28 mouse cellular contexts compared by ENCODE assay signal in genomic region chr4:57002751-57003150, GRCm38 (mm10). TPM values are rescaled to one million over a fixed set of nuclear protein-coding genes. Genes with fewer than 3 reads are reported as not detected.
DNase-seq lines count a peak whose midpoint lies in the region; ATAC-seq and TF ChIP-seq lines count a peak whose summit lies in the region.
"Had no signal": no experiment of that assay in that cellular context is flagged by ENCODE, and none has a peak within 500 bp of the region (broad histone marks: within the 10 kb centered on the region; RNA-seq: fewer than 3 reads in every experiment).

No protein-coding gene starts in this region.

- WGBS in neural tube, embryonic 15.5 days, result 30% methylated on average over 3 of the region's 3 CpGs
- 42% methylated on average over 3 of the region's 3 CpGs for WGBS in limb, embryonic 14.5 days

- no peaks in the 10 kb centered on the region for H3K4me1 ChIP-seq in neural tube, embryonic 15.5 days
- H3K4me1 ChIP-seq in limb, embryonic 14.5 days (ENCODE audit: control insufficient read depth, insufficient read depth, low read length), result 0 out of 2 replicates have a peak, but pooled peaks cover 2% of the 10 kb centered on the region
- H3K4me1 ChIP-seq: liver, embryonic 15.5 days; neural tube, embryonic 12.5 days; stomach, embryonic 15.5 days had no signal

- H3K27me3 ChIP-seq in neural tube, embryonic 15.5 days (replicated peaks), result no peaks in the 10 kb centered on the region
- no peaks in the 10 kb centered on the region for H3K27me3 ChIP-seq in limb, embryonic 14.5 days (ENCODE audit: control insufficient read depth, insufficient read depth, low read length)
- H3K27me3 ChIP-seq: embryonic facial prominence, embryonic 12.5 days; liver, embryonic 15.5 days; lung, embryonic 15.5 days; neural tube, embryonic 12.5 days; stomach, embryonic 15.5 days had no signal

- no peak overlapping the region for H3K27ac ChIP-seq in neural tube, embryonic 15.5 days (replicated peaks)
- no peak overlapping the region for H3K27ac ChIP-seq in limb, embryonic 14.5 days (replicated peaks; ENCODE audit: low read depth, low read length)
- H3K27ac ChIP-seq: embryonic facial prominence, embryonic 12.5 days; heart, adult 2 months; left cerebral cortex, adult 2 months; liver, embryonic 15.5 days; lung, embryonic 15.5 days; neural tube, embryonic 12.5 days; stomach, embryonic 15.5 days had no signal

- no peak overlapping the region for H3K4me2 ChIP-seq in neural tube, embryonic 15.5 days
- no peak overlapping the region for H3K4me2 ChIP-seq in limb, embryonic 14.5 days (replicated peaks; ENCODE audit: low read depth, low read length, severe bottlenecking)
- H3K4me2 ChIP-seq: embryonic facial prominence, embryonic 12.5 days; liver, embryonic 15.5 days; lung, embryonic 15.5 days; midbrain, embryonic 11.5 days; neural tube, embryonic 12.5 days; stomach, embryonic 15.5 days had no signal

- ATAC-seq in neural tube, embryonic 15.5 days (ENCODE audit: low FRiP score), result no peak
- ATAC-seq in limb, embryonic 14.5 days (ENCODE audit: low FRiP score, low read depth), result no peak
- ATAC-seq: activated CD4-positive, CD25-positive, alpha-beta regulatory T cell, adult 4 months; forebrain, embryonic 14.5 days had no signal

- no peaks in the 10 kb centered on the region for H3K9me3 ChIP-seq in neural tube, embryonic 15.5 days (replicated peaks)
- H3K9me3 ChIP-seq in limb, embryonic 14.5 days (ENCODE audit: control insufficient read depth, low read length), result no peaks in the 10 kb centered on the region
- H3K9me3 ChIP-seq: embryonic facial prominence, embryonic 12.5 days; liver, embryonic 15.5 days; lung, embryonic 15.5 days; neural tube, embryonic 12.5 days; stomach, embryonic 15.5 days had no signal

- TF ChIP-seq POLR2A in limb, embryonic 14.5 days (IDR thresholded peaks at IDR 0.05; ENCODE audit: borderline replicate concordance, extremely low read depth, insufficient read depth, insufficient read length), result no peak

- peak; percentile 47 for DNase-seq in embryo, embryonic 10 days (ENCODE audit: low spot score)
- DNase-seq in embryo, embryonic 9.5 days (ENCODE audit: extremely low spot score), result no peak
- DNase-seq in neural tube, embryonic 10.5 days (ENCODE audit: extremely low spot score, low spot score), result peak; percentile 49
- DNase-seq in limb, embryonic 14.5 days (ENCODE audit: low spot score), result peak; percentile 27
- DNase-seq in cerebellum, postnatal 25 days, result no peak
- no peak for DNase-seq in ovary, adult 18-20 months (ENCODE audit: low spot score)
- DNase-seq: adrenal gland, adult 8-10 months; cerebellum, adult 2 months; cerebellum, postnatal 36 days; gastrocnemius, postnatal 25 days; heart, adult 2 months; kidney, adult 8-10 months; kidney, postnatal 10 days; liver; lung, postnatal 4 days; right cerebral cortex, adult 18-20 months; thymus, postnatal 25 days had no signal

- H3K36me3 ChIP-seq in neural tube, embryonic 15.5 days, result peaks cover 4% of the 10 kb centered on the region
- H3K36me3 ChIP-seq in limb, embryonic 14.5 days (ENCODE audit: control insufficient read depth, insufficient read depth, low read length), result no peaks in the 10 kb centered on the region
- H3K36me3 ChIP-seq: embryonic facial prominence, embryonic 12.5 days; liver, embryonic 15.5 days; lung, embryonic 15.5 days; neural tube, embryonic 12.5 days; stomach, embryonic 15.5 days had no signal

- no peak overlapping the region for H3K4me3 ChIP-seq in neural tube, embryonic 15.5 days (replicated peaks)
- no peak overlapping the region for H3K4me3 ChIP-seq in limb, embryonic 14.5 days (replicated peaks; ENCODE audit: low read length)
- H3K4me3 ChIP-seq: embryonic facial prominence, embryonic 12.5 days; erythroblast, embryonic 14.5 days; heart, adult 2 months; left cerebral cortex, adult 2 months; liver, embryonic 15.5 days; lung, embryonic 15.5 days; neural tube, embryonic 12.5 days; stomach, embryonic 15.5 days had no signal

- no peak overlapping the region for H3K9ac ChIP-seq in neural tube, embryonic 15.5 days (replicated peaks)
- H3K9ac ChIP-seq in limb, embryonic 14.5 days (ENCODE audit: low read depth, low read length, severe bottlenecking), result no peak overlapping the region
- H3K9ac ChIP-seq: embryonic facial prominence, embryonic 12.5 days; liver, embryonic 15.5 days; lung, embryonic 15.5 days; neural tube, embryonic 12.5 days; stomach, embryonic 15.5 days had no signal

RNA-seq across cellular contexts. Expression of gene Frrs1l, which starts 12.6 kb away (rescaled TPM):
- polyA plus RNA-seq in neural tube, embryonic 15.5 days (2015; fragmentation: Nextera tagmentation; extraction: Ambion mirVana), result 21.8 and 26.1 TPM in 2 replicates
- 2.3 and 2.5 TPM in 2 replicates for polyA plus RNA-seq in limb, embryonic 14.5 days (2012; rRNA removed)
- 4.1 and 4.3 TPM in 2 replicates for polyA plus RNA-seq in limb, embryonic 14.5 days (2014; fragmentation: Nextera tagmentation; extraction: Ambion mirVana)
- polyA plus RNA-seq: erythroblast, embryonic 14.5 days had no signal

RNA-seq across cellular contexts. Expression of gene Tmem245, which starts 55.5 kb away (rescaled TPM):
- polyA plus RNA-seq in neural tube, embryonic 15.5 days (2015; fragmentation: Nextera tagmentation; extraction: Ambion mirVana), result 9.9 and 10.8 TPM in 2 replicates
- 11.9 and 14.8 TPM in 2 replicates for polyA plus RNA-seq in limb, embryonic 14.5 days (2012; rRNA removed)
- polyA plus RNA-seq in limb, embryonic 14.5 days (2014; fragmentation: Nextera tagmentation; extraction: Ambion mirVana), result 9.0 and 10.0 TPM in 2 replicates

Comparison
In these comparisons a context has a peak if more than half of its experiments do, and no peak if none do; other contexts are left out.
1. DNase-seq: peak in embryo, embryonic 10 days (single experiment), neural tube, embryonic 10.5 days (single experiment) and limb, embryonic 14.5 days (single experiment); none in embryo, embryonic 9.5 days (single experiment), cerebellum, postnatal 25 days (0 of 2) and ovary, adult 18-20 months (single experiment).